Mouse (Mus musculus): ENCODE measurements around the gene Sprr1a. TPM values are rescaled to one million over a fixed set of nuclear protein-coding genes. Genes with fewer than 3 reads are reported as not detected.

Sprr1a gene
- polyA plus RNA-seq, 1 experiment from 2014 or later, result not detected

GRCm38 (mm10) chr3:92470111-92470510 lies 15.6 kb downstream of the Sprr1a start:
- Histone ChIP-seq H3K4me2 (ENCODE audit: low read depth, low read length) (no peak overlapping the region), H3K27ac (ENCODE audit: low read length) (no peak overlapping the region), H3K9ac (ENCODE audit: low read depth, low read length) (no peak overlapping the region), H3K27me3 (ENCODE audit: control insufficient read depth, insufficient read depth, low read depth, low read length) (no peaks in the 10 kb centered on the region), H3K36me3 (ENCODE audit: control insufficient read depth, insufficient read depth) (no peaks in the 10 kb centered on the region), H3K4me1 (ENCODE audit: control insufficient read depth, low read depth, low read length) (no peaks in the 10 kb centered on the region), H3K4me3 (ENCODE audit: low read depth, low read length) (no peak overlapping the region), H3K9me3 (replicated peaks; ENCODE audit: control insufficient read depth, low read length) (no peaks in the 10 kb centered on the region)
- 48% methylated on average over 2 of the region's 2 CpGs for WGBS (ENCODE audit: insufficient replicate concordance)
- no peak for ATAC-seq (ENCODE audit: low read depth)

- H3K9me3 ChIP-seq (replicated peaks; ENCODE audit: control insufficient read depth, low read length), result no peaks in the 10 kb centered on the region
- no peak overlapping the region for H3K4me3 ChIP-seq (ENCODE audit: low read depth, low read length)
- no peak overlapping the region for H3K9ac ChIP-seq (ENCODE audit: low read depth, low read length)
- H3K27ac ChIP-seq (ENCODE audit: low read length), result no peak overlapping the region
- H3K36me3 ChIP-seq (ENCODE audit: control insufficient read depth, insufficient read depth), result no peaks in the 10 kb centered on the region
- no peak overlapping the region for H3K4me2 ChIP-seq (ENCODE audit: low read depth, low read length)
- ATAC-seq (ENCODE audit: low read depth), result no peak
- no peaks in the 10 kb centered on the region for H3K27me3 ChIP-seq (ENCODE audit: control insufficient read depth, insufficient read depth, low read depth, low read length)
- H3K4me1 ChIP-seq (ENCODE audit: control insufficient read depth, low read depth, low read length), result no peaks in the 10 kb centered on the region
Observed at GRCm38 (mm10) chr3:92467424-92467823, 18.3 kb downstream of the Sprr1a start.

GRCm38 (mm10) chr3:92466576-92466975 lies 19.1 kb downstream of the Sprr1a start:
- no peak overlapping the region for H3K27ac ChIP-seq (ENCODE audit: low read length)
- no peak overlapping the region for H3K9ac ChIP-seq (ENCODE audit: low read depth, low read length)
- WGBS (ENCODE audit: insufficient replicate concordance), result 64% methylated on average over 1 of the region's 1 CpGs
- ATAC-seq (ENCODE audit: low read depth), result no peak
- H3K4me3 ChIP-seq (ENCODE audit: low read depth, low read length), result no peak overlapping the region
- H3K9me3 ChIP-seq (replicated peaks; ENCODE audit: control insufficient read depth, low read length), result no peaks in the 10 kb centered on the region
- H3K4me2 ChIP-seq (ENCODE audit: low read depth, low read length), result no peak overlapping the region
- no peaks in the 10 kb centered on the region for H3K36me3 ChIP-seq (ENCODE audit: control insufficient read depth, insufficient read depth)
- no peaks in the 10 kb centered on the region for H3K27me3 ChIP-seq (ENCODE audit: control insufficient read depth, insufficient read depth, low read depth, low read length)
- H3K4me1 ChIP-seq (ENCODE audit: control insufficient read depth, low read depth, low read length), result no peaks in the 10 kb centered on the region

GRCm38 (mm10) chr3:92458620-92459019 lies 27.1 kb downstream of the Sprr1a start, which contains the start of gene Sprr3:
Sprr3 (minus strand) TSS chr3:92458720.
- Histone ChIP-seq H3K4me1 (ENCODE audit: control insufficient read depth, low read depth, low read length) (no peaks in the 10 kb centered on the region), H3K27me3 (ENCODE audit: control insufficient read depth, insufficient read depth, low read depth, low read length) (no peaks in the 10 kb centered on the region), H3K36me3 (ENCODE audit: control insufficient read depth, insufficient read depth) (no peaks in the 10 kb centered on the region), H3K9ac (ENCODE audit: low read depth, low read length) (no peak within 1 kb of the TSS), H3K4me2 (ENCODE audit: low read depth, low read length) (no peak within 1 kb of the TSS), H3K27ac (ENCODE audit: low read length) (no peak within 1 kb of the TSS), H3K9me3 (replicated peaks; ENCODE audit: control insufficient read depth, low read length) (no peaks in the 10 kb centered on the region), H3K4me3 (ENCODE audit: low read depth, low read length) (no peak within 1 kb of the TSS)
- no peak for ATAC-seq (ENCODE audit: low read depth)
- WGBS (ENCODE audit: insufficient replicate concordance), result 54% methylated on average over 2 of the region's 2 CpGs

DNA sequence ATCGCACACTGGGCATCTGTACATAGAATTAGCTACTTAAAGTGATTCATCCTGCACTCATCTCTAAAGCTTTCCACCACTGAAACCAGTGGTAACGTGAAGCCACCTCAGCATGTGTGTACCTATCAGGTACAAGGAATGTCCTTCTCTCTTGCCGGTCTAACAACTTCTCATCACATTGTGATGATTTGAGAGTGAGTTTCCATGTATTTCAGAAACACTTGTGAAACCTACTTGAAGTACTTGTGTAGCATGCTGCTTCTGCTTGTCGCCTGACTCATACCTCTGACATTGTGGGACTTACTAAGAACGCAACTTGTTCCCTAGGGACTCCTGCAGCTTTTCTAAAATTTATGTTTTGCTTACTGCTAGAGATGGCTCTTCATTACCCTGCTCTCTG lies 30.5 kb downstream of the Sprr1a start:
- 62% methylated on average over 5 of the region's 5 CpGs for WGBS (ENCODE audit: insufficient replicate concordance)
- Histone ChIP-seq H3K27ac (ENCODE audit: low read length) (no peak overlapping the region), H3K27me3 (ENCODE audit: control insufficient read depth, insufficient read depth, low read depth, low read length) (no peaks in the 10 kb centered on the region), H3K4me3 (ENCODE audit: low read depth, low read length) (no peak overlapping the region), H3K4me1 (ENCODE audit: control insufficient read depth, low read depth, low read length) (no peaks in the 10 kb centered on the region), H3K9me3 (replicated peaks; ENCODE audit: control insufficient read depth, low read length) (no peaks in the 10 kb centered on the region), H3K36me3 (ENCODE audit: control insufficient read depth, insufficient read depth) (no peaks in the 10 kb centered on the region), H3K9ac (ENCODE audit: low read depth, low read length) (no peak overlapping the region), H3K4me2 (ENCODE audit: low read depth, low read length) (no peak overlapping the region)
- ATAC-seq (ENCODE audit: low read depth), result no peak

GRCm38 (mm10) chr3:92440177-92440576 lies 45.5 kb downstream of the Sprr1a start:
- Histone ChIP-seq H3K27ac (ENCODE audit: low read length) (no peak overlapping the region), H3K9ac (ENCODE audit: low read depth, low read length) (no peak overlapping the region), H3K4me3 (ENCODE audit: low read depth, low read length) (no peak overlapping the region), H3K4me1 (ENCODE audit: control insufficient read depth, low read depth, low read length) (no peaks in the 10 kb centered on the region), H3K4me2 (ENCODE audit: low read depth, low read length) (no peak overlapping the region), H3K27me3 (ENCODE audit: control insufficient read depth, insufficient read depth, low read depth, low read length) (no peaks in the 10 kb centered on the region), H3K36me3 (ENCODE audit: control insufficient read depth, insufficient read depth) (no peaks in the 10 kb centered on the region), H3K9me3 (replicated peaks; ENCODE audit: control insufficient read depth, low read length) (no peaks in the 10 kb centered on the region)
- WGBS (ENCODE audit: insufficient replicate concordance), result 60% methylated on average over 3 of the region's 3 CpGs
- ATAC-seq (ENCODE audit: low read depth), result no peak

GRCm38 (mm10) chr3:92438689-92439088 lies 47.0 kb downstream of the Sprr1a start, which contains the start of gene Sprr1b:
Sprr1b (minus strand) TSS chr3:92438789.
- Histone ChIP-seq H3K36me3 (ENCODE audit: control insufficient read depth, insufficient read depth) (no peaks in the 10 kb centered on the region), H3K9ac (ENCODE audit: low read depth, low read length) (no peak within 1 kb of the TSS), H3K4me1 (ENCODE audit: control insufficient read depth, low read depth, low read length) (no peaks in the 10 kb centered on the region), H3K27ac (ENCODE audit: low read length) (no peak within 1 kb of the TSS), H3K9me3 (replicated peaks; ENCODE audit: control insufficient read depth, low read length) (no peaks in the 10 kb centered on the region), H3K27me3 (ENCODE audit: control insufficient read depth, insufficient read depth, low read depth, low read length) (no peaks in the 10 kb centered on the region), H3K4me3 (ENCODE audit: low read depth, low read length) (no peak within 1 kb of the TSS), H3K4me2 (ENCODE audit: low read depth, low read length) (no peak within 1 kb of the TSS)
- WGBS (ENCODE audit: insufficient replicate concordance), result 70% methylated on average over 3 of the region's 3 CpGs
- no peak for ATAC-seq (ENCODE audit: low read depth)

Other genes with a start within 250 kb of the Sprr1a start
- gene Sprr2a3, start 200.5 kb downstream of the Sprr1a start, polyA plus RNA-seq (2015; fragmentation: Nextera tagmentation; extraction: Ambion mirVana), result 0.32 TPM in 1 of 2 replicates, not detected in the other
- 0.11 TPM in 1 of 2 replicates, not detected in the other for gene Sprr2b, start 169.3 kb downstream of the Sprr1a start, polyA plus RNA-seq (2015; fragmentation: Nextera tagmentation; extraction: Ambion mirVana)
- gene Sprr2d, start 146.8 kb downstream of the Sprr1a start, polyA plus RNA-seq (2015; fragmentation: Nextera tagmentation; extraction: Ambion mirVana), result not detected in 2 replicates
- gene Sprr2e, start 133.8 kb downstream of the Sprr1a start, polyA plus RNA-seq (2015; fragmentation: Nextera tagmentation; extraction: Ambion mirVana), result not detected in 2 replicates
- gene Sprr2f, start 120.7 kb downstream of the Sprr1a start, polyA plus RNA-seq (2015; fragmentation: Nextera tagmentation; extraction: Ambion mirVana), result not detected in 2 replicates
- gene Sprr2h, start 100.2 kb downstream of the Sprr1a start, polyA plus RNA-seq (2015; fragmentation: Nextera tagmentation; extraction: Ambion mirVana), result not detected in 2 replicates
- gene Sprr2i, start 77.9 kb downstream of the Sprr1a start, polyA plus RNA-seq (2015; fragmentation: Nextera tagmentation; extraction: Ambion mirVana), result not detected in 2 replicates
- not detected in 2 replicates for gene Sprr2j-ps, start 67.8 kb downstream of the Sprr1a start, polyA plus RNA-seq (2015; fragmentation: Nextera tagmentation; extraction: Ambion mirVana)
- 3.5 and 4.3 TPM in 2 replicates for gene Gm9774, start 56.5 kb downstream of the Sprr1a start, polyA plus RNA-seq (2015; fragmentation: Nextera tagmentation; extraction: Ambion mirVana)
- gene Sprr2k, start 53.3 kb downstream of the Sprr1a start, polyA plus RNA-seq (2015; fragmentation: Nextera tagmentation; extraction: Ambion mirVana), result not detected in 2 replicates
- not detected in 2 replicates for gene Sprr1b, start 47.1 kb downstream of the Sprr1a start, polyA plus RNA-seq (2015; fragmentation: Nextera tagmentation; extraction: Ambion mirVana)
- gene Sprr3, start 27.2 kb downstream of the Sprr1a start, polyA plus RNA-seq (2015; fragmentation: Nextera tagmentation; extraction: Ambion mirVana), result not detected in 2 replicates
- gene Sprr4, start 14.6 kb upstream of the Sprr1a start, polyA plus RNA-seq (2015; fragmentation: Nextera tagmentation; extraction: Ambion mirVana), result not detected in 2 replicates
- not detected in 2 replicates for gene 2310046K23Rik, start 48.6 kb upstream of the Sprr1a start, polyA plus RNA-seq (2015; fragmentation: Nextera tagmentation; extraction: Ambion mirVana)
- not detected in 2 replicates for gene Ivl, start 87.8 kb upstream of the Sprr1a start, polyA plus RNA-seq (2015; fragmentation: Nextera tagmentation; extraction: Ambion mirVana)
- gene Smcp, start 103.1 kb upstream of the Sprr1a start, polyA plus RNA-seq (2015; fragmentation: Nextera tagmentation; extraction: Ambion mirVana), result 0.13 and 0.24 TPM in 2 replicates
- gene 2210017I01Rik, start 121.6 kb upstream of the Sprr1a start, polyA plus RNA-seq (2015; fragmentation: Nextera tagmentation; extraction: Ambion mirVana), result not detected in 2 replicates
- 0.11 TPM in 1 of 2 replicates, not detected in the other for gene Lce6a, start 135.8 kb upstream of the Sprr1a start, polyA plus RNA-seq (2015; fragmentation: Nextera tagmentation; extraction: Ambion mirVana)
- not detected in 2 replicates for gene Lce1a1, start 162.4 kb upstream of the Sprr1a start, polyA plus RNA-seq (2015; fragmentation: Nextera tagmentation; extraction: Ambion mirVana)
- not detected in 2 replicates for gene Lce1b, start 171.0 kb upstream of the Sprr1a start, polyA plus RNA-seq (2015; fragmentation: Nextera tagmentation; extraction: Ambion mirVana)
- gene Lce1a2, start 184.4 kb upstream of the Sprr1a start, polyA plus RNA-seq (2015; fragmentation: Nextera tagmentation; extraction: Ambion mirVana), result not detected in 2 replicates
- not detected in 2 replicates for gene Lce1c, start 193.4 kb upstream of the Sprr1a start, polyA plus RNA-seq (2015; fragmentation: Nextera tagmentation; extraction: Ambion mirVana)
- gene Lce1d, start 201.3 kb upstream of the Sprr1a start, polyA plus RNA-seq (2015; fragmentation: Nextera tagmentation; extraction: Ambion mirVana), result not detected in 2 replicates
- not detected in 2 replicates for gene Lce1e, start 223.2 kb upstream of the Sprr1a start, polyA plus RNA-seq (2015; fragmentation: Nextera tagmentation; extraction: Ambion mirVana)
- not detected in 2 replicates for gene Lce1f, start 234.5 kb upstream of the Sprr1a start, polyA plus RNA-seq (2015; fragmentation: Nextera tagmentation; extraction: Ambion mirVana)